Mouse (Mus musculus) adrenal gland, postnatal 10 days (tissue): Measurements from ENCODE around the gene Itpkb. TPM values are rescaled to one million over a fixed set of nuclear protein-coding genes. Genes with fewer than 3 reads are reported as not detected.

ENCODE experiments used
- DNase-seq: peaks from one replicate; pipeline ENCODE4 v3.0.0; 2021; ENCODE audit warnings: mixed read lengths
- total RNA-seq, 2 experiments: library from RNA; stranded (reverse); gene quantifications; 2 replicates each; pipeline ENCODE4 v1.2.3; 2021

Itpkb gene
- total RNA-seq, 2 experiments from 2014 or later, result 59.2 to 73.0 TPM

DNA sequence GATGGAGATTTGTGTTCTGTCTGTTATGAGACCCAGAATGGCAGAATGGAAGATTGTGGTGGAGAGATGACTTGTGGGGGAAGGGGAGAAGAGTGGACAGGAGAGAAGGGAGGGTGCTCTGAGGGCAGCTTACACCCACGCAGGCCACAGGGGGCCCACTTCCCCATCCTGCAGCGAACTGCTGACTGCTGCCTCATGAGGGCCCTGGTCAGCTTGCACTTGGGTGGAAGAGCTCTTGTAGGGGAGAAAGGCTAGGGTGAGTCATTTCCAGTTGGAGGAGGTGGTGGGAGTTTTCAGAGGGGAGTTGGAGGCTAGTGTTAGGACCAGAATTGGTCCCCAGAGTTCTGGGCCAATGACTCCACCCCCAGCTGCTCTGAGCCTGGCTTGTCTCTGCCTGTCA lies 86.8 kb downstream of the Itpkb start:
- no peak for DNase-seq

DNA sequence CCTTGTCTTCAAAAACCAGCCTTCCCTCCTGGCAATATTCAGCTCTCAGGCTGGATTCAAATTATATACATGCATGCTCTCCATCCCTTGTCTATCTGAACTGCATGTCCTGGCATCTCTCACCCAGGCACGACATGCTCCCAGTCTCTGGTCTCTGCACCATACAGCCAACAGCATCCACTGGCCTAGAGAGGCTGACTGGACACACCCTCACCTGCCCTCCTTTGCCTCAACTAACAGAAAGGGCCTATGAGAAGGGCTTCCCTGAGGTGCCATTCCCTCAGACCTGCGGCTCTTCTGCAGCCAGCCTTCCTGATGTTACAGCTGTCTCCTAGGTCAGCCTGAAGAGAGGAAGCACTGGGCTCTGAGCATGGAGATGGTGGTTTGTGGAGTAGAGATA lies 88.8 kb downstream of the Itpkb start:
- DNase-seq, result no peak

DNA sequence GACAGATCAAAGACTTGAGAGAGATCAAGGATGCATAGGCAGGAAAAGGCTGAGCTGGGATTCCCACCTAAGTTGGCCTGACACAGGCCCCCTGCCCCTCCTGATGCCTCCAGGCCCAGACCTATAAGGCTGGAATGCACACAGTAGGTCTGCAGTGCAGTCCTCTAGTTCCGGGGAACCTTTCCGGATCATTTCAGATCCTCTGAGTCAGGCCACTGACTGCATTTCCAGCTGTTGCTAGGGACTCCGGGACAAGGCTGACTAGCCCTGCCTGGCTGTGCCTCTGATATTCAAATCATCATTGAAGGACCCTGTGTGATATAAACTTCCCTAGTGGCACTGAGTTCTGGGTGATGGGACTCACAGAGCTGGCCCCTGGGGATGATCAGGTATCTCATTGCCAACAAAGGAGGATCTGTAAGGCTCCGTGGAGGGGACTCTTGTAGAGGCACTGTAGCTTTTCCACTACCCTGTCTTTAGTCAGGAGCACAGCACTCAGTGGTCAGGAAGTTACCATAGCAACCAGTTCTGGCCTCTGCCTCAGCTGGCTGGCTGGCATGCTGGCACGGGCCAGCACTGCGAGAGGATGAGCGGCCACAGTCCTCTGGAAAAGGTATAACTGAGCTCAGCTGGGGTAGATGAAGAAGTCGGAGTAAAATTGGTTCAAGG lies 90.3 kb downstream of the Itpkb start:
- peak; percentile 67 for DNase-seq

DNA sequence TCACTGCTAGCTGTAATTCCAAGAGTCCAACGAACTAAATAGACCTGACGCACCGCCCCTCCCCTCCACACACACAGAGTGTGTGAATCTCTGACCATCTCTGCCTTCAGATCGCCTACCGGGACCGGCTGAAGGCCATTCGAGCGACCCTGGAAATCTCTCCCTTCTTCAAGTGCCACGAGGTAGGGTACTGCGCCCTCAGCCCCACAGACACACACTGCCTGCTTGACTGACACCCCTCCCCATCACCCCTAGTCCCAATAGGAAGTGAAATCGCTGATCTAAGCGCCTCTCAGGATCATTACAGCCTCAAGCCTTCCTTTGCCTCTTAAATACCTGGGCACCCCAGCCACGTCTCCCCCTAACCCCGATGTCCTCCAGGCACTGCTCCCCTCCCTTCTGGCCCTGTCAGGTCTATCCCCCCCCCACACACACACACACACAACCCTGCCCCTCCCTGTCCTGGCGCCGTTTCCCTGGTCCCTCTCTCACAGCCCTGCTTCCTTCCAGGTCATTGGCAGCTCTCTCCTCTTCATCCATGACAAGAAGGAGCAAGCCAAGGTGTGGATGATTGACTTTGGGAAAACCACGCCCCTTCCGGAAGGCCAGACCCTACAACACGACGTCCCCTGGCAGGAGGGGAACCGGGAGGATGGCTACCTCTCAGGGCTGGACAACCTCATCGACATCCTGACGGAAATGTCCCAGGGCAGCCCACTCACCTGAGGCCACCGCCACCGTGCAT lies 91.1 kb downstream of the Itpkb start:
- no peak for DNase-seq

DNA sequence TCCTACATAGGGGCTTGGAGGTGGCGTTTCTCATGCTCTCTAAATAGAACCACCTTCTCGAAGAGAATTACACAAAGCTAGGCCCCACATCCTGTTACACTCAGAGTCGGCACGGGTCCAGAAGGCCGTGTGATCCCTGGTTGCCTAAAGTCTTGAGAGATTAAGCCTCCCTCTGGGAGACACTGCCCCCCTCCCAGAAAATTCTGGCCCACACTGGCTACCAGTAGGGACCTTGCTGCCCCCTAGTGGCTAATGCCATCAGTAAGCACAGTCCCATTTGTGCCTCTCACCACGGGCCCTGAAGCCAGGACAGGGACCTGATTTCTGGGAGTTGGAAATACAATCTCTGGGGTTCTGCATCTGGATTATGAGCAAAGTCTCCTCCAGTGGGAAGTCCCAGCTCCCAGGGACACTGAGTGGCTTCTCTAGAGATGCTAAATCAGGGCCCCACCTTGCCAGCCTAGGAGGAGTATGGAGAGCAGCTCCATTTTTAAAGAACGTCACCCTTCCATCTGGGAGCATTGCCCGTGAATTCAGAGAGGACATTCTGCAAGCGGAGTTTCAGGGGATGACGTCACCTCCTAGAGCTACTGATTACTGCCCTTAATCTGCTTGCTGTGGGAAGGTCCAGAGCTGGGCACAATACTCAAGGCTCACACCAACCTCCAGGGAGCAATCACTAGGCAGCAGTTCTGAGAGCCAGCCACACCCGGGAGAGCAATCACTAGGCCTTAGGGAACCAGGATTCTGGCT lies 92.0 kb downstream of the Itpkb start:
- peak; percentile 83 for DNase-seq

DNA sequence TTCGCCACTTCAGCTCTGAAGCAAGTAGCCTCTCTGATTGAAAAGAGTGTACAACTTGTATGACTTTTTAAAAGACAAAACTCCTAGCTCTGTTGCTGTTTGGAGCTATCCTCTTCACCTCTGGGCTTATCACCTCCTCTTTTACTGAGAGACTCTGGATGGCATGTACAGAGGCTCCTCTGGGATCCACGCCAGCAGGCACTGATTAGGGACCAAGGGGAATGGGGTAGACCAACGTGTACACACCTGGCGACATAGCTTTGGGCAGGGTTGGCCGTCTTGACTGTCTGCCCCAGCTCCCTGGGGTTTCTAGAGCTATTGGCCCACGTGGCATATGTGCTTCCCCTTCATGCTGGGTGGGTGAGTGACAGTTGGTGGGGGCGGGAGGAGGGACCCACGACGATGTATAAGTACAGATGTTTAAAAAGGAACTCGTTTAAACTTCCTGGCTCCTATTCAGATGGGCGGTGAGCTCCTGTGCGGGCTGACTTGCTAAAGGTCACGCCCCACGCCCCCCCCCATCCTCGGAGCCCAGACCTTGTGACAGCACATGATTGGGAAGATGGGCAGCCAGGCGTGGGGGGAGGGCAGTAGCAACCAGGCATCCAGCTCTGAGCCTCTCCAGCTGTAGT lies 92.8 kb downstream of the Itpkb start:
- DNase-seq, result no peak

DNA sequence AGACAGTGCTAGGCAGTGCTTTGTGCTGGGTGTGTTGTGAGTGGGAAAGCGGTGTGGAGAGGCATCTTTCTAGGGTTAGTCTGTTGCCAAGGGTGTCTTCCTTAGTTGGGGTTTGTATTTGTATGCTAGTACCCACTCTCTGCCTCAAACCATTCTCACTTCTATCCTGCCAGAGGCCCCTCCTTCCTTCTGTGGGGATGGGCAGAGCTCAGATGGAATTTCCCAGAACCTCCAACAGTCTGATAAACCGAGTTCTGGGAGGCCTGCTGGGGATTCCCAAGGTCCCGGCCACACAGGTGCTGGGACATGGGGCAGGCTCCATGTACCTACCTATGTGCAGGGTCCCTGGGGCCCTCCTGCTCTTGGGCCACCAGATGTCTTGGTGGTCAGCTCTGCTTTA lies 93.6 kb downstream of the Itpkb start:
- no peak for DNase-seq

DNA sequence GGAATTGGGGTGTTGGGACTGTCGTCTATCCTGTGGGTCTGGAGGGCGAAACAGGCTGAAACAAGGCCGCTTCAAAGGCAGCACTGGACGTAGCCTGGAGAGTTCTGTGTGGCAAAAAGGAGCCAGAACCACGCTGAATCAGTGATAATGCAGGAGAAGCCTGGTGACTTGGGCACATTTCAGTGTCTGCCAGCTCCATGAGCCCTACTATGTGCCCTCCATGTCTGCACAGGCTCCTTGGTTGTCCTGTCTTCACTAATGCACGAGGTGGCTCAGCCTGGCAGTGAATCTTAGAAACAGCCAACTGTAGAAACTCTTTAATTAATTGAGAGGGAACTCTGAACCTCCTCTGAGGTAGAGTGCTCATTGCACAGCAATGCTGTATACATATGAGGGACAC lies 96.1 kb downstream of the Itpkb start:
- no peak for DNase-seq

DNA sequence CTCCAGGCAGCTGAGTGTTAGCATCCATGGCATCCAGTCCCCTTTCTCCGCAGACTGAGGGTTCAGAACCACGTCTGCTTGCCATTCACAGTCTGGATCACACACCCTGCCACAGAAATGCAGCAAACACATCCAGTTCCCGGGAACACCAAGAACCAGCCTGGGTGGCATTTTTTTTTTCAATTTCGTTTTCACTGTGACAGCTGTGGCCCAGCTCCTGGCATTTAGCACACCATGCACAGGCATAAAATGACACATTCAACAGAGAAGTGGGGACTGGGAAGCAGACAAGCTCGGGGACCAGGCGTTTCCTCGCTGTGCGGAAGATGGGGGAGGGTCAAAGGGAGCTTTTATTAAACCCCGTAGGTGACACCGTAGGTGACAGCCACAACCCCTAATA lies 97.4 kb downstream of the Itpkb start:
- DNase-seq, result no peak

DNA sequence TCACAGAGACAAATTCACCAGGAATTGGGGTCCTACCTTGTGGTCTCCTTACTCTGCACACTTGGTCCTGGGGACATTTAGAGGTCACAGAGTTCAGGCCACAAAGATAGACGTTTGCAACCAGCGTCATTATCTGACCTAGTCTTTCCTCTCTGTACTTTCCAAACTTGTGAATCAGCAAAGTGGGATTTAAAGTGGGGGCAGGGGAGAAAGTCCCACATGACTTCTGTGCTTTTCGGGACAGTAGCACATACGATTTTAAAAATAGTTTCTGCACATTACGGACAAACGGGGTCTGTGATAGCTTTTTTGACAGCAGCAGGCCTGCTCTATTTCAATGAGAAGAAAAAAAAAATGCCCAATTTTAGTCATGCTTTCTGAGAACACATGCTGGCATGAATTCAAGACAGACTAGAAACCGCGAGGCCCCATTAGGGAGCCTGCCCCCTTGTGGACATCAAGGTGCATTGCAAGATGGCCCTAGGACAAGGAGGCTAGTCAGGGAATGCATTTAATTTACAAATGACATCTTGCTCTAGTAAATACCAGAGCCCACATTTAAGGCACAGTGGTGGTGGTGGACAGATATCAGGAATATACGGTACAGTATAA lies 97.9 kb downstream of the Itpkb start:
- peak; percentile 79 for DNase-seq

DNA sequence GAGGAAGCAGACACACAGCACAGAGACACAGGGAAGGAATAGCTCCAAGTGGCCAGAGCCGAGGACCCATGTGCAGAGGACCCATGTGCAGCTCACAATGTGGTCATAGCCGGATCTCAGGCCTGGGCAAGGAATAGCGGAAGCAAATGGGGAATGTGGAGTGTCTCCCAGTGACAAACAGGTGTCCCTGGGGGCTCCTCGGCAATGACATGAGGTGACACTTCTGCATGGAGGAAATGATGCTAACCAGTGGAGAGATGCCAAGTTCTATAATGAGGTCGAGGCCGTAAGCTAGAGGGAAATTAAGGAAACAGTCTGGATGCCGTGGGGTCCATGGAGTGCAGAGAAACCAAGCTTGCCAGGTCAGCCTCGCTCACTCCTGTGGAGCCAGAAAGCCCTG lies 98.6 kb downstream of the Itpkb start:
- no peak for DNase-seq

DNA sequence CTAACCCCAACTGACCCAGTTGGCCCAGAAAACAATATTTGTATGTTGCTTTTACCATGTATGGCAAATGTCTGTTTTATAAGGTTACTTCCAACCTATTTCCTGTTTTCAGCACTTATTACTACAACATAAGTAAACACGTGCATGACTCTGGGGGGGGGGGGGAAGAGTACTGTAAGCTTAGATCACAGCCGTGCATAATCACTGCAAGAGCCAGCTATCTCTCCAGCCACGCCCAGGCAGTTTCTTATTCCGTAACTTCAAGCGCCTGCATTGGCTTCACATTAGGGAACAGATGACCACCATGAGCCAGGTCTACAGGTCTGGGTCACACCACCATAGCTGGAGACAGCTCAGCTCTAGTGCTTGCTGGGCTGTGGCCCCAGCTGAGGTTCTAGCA lies 99.5 kb downstream of the Itpkb start:
- DNase-seq, result no peak

DNA sequence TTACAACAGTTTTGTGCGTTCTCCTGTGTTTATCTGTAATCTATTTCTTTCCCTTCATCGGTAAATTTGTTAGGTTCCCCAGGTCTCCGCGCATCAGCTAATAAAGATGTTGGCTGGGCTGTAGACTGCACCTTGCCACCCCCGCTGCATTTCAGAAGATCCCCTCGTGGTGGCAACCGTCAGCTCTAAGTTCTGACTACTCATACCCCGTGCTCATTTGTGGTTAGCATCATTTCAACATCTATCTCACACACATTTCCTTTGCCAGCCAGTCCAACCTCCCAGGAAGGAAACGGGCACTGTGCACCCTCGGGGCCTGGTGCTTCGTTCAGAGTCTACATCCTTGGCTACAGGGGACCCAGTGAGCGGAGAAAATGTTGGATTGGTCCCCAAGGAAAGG lies 101.5 kb downstream of the Itpkb start:
- DNase-seq, result no peak

DNA sequence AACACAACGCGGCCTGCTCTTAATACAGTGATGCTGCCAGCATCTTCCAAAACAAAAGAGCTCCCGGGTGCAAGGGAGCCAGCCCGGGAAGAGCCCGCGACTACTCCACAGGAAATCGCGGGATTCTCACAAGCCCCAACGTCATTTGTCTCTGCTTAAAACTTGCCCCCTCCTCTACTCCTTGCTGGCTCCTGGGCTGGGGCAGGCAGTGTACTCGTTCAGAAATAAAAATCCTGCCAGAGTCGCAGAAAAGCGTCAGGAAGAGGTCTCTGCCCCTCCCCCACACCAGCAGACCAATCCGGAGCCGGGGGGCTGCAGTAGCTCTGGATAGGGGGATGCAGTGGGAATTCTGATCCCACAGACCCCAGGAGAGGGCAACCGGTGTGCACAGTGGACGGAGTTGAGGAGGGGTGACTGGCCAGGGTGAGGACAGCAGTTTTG lies 102.8 kb downstream of the Itpkb start:
- no peak for DNase-seq

DNA sequence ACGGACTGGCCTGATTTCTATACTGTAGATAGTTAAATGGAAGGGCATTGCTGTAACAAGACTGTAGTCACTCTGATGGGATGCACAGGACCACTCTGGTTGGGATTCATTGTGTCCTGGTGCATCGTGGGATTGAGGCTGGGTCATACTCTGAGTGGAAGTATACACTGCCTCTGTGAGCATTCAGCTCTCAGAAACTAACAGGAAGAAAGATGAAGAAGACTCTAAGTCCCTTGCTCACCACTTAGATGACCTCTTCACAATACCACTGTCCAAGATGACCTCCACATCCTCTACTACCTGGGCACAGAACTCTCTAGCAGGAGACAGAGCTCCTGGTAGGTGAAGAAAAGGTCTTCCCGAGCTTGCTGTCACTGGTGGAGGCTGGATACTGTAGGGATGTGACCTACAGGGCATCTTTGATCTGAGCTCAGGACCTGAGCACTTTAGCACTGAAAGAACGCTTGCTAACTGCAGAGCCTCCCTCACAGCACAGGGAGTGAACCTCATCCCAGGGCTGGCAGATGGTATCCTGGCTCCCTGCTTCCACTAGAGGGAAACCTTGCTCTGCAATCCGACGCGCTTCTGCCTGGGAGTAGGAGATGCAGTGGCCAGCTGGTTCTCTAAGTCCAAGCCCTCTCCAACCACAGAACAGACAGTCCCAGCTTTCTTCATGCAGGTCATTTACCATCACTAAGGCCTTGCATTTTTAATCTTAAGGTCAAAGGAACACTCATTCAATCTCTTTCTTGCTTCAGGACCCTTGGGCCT lies 103.7 kb downstream of the Itpkb start:
- DNase-seq, result peak; percentile 74

DNA sequence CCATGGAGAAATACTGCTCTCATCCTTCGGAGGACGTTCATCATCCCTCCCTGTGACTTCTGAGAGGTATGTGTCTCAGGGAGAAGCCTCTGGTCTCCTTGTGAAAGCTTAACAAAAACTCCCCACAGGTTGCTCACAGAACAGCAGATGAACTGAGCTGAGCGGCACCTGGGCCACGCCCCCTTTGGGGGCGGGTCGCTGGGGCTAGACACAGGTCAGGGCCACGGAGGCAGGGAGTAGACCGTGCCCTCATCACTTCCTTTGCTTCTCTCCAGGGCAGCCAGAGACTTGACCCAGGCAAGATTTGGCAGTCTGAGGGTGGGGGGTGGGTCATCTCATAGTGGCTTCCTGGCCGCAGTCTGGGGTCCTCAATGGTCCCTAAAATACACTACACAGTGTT lies 104.6 kb downstream of the Itpkb start:
- no peak for DNase-seq

DNA sequence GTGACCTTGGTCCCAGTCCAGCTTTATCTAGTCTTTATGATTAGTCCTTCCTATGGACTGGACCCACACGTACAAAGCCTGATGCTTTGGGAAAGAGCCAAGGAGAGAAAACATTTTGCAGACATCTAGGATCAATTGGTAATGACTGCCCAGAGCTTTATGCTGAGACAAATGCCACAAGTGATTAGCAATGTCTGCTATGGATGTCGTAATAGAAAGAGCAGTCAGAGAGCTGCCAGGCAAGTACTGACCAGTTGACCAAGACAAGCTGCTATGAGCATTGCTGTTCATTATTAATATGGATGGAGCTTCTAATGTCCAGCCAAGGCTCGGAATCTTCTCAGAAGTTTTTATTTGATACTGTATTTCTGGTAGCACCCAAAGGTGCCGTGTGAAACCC lies 109.2 kb downstream of the Itpkb start:
- DNase-seq, result no peak

DNA sequence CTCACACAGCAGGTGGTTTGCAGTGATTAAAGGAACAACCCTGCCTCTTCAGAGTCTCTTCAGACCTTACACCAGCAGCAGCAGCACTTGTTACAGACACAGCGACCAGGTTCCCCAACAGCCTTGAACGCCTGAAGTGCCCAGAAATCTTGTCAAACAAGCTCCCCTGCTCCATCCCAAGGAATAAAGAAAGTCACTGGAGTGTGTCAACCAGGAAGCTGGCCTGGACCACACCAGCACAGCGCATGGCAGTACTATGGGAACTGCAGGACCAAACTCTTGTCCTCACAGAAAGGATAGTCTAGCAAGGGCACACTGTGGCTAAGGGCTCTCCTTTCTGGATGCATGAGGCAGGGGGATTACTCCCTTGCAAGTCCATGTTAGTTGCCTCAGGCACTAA lies 114.1 kb downstream of the Itpkb start:
- DNase-seq, result no peak

DNA sequence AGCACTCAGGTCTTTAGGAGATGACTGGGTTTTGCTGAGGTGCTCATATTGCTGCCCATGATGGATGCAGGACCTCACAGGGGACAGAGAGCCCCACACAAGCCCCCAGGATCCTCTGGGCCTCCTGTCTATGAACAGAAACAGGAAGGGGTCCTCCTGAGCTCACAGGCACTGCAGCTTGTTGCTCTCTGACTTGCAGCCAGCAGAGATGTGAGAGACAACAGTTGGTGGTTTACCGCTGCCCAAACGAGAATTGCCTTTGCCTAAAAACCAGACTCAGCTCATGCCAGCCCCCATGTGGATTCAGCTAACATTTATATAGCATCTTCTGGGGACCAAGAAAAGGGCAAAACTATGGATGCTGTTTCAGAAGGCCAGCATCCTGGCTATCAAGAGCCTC lies 119.4 kb downstream of the Itpkb start:
- no peak for DNase-seq

DNA sequence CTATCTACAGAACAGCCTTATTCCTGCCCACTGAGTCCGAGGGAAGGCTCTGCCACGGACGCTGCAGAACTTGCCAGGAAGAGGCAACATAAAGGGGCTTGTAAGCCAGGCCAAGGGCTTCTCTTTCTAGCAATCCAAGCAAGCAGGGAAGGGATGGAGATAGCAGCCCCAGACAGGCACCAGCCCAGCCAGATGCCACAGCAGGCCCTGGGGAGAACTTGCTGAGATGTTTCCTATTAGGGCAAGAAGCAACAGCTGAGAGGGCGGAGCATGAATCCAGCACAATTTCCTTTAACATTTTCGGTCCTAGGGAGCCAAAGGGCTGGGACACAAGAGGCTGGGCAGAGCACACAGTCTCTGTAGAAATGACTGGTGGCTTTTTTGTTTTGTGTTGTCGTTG lies 128.0 kb downstream of the Itpkb start:
- peak; percentile 24 for DNase-seq

DNA sequence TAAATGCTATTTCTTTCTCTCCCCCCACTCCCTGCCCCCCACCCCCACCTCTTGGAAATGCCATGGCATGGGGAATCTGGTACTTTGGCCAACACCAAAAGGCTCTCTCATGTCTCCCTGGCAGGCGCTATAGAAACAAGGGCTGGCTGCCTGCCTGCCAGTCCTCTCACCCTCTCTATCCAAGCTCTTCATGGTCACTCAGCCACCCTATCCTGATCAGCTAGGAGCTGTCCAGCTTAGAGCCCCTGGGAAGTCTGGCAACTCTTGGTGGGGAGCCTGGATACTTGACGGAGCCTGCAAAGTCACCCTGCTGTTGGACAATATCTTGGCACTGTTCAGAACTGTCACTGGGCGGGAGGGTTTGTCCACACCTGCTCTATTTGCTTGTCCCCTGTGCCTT lies 128.4 kb downstream of the Itpkb start:
- peak; percentile 19 for DNase-seq

DNA sequence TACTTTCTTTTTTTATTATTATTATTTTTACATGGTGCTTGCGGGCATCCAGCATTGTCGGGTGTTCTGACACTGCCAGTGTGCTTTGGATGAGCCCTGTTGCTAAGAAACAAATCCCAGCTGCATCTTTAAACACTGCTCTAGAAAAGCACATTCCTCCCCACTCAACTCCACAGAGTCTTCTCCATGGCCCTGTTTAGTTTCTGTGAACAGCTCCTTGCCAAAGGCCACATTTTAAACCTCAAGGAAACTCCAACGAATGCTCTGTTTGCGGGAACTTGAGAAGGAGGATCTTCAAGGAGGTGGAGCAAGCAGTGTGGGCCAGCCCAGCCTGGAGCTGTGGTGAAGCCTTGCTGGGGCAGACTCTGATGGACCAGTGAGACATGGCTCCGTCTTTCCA lies 130.4 kb downstream of the Itpkb start:
- DNase-seq, result no peak
